Mouse (Mus musculus): ENCODE results near the gene Rarb. TPM values are rescaled to one million over a fixed set of nuclear protein-coding genes. Genes with fewer than 3 reads are reported as not detected.

The Rarb gene
- total RNA-seq, 2 experiments from 2014 or later, result 7.0 to 11.0 TPM

DNA sequence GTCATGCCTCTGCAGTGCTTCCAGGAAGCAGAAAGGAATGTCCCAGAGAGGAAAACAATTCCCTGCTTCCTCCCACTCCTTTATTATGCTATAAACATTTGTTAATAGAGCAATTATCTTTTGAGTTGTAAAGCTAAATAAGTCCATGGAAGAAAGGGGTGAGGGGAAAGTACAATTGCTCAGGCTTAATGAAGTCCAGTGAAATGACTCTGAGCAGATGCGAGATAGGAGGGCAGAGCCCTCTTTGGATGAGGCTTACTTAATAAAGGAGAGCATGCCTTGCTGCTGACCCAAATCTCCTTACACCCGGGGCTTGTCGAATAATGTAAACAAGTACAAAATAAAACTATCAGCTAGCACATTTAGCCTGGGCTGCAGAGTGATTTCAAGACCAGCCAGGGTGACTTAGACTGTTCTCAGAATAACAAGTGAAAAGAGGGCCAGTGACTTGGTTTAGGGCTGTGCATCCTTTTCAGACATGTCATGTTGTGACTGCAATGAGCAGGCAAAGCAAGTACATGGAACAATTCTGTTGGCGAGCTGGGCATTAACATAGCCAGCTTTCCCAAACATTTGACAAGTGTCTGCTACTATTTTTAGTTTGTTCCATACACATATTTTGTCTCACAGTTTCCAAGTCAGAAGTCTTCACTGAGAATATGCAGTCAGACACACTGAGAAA, 83.5 kb downstream of the Rarb start:
- DNase-seq, result no peak

DNA sequence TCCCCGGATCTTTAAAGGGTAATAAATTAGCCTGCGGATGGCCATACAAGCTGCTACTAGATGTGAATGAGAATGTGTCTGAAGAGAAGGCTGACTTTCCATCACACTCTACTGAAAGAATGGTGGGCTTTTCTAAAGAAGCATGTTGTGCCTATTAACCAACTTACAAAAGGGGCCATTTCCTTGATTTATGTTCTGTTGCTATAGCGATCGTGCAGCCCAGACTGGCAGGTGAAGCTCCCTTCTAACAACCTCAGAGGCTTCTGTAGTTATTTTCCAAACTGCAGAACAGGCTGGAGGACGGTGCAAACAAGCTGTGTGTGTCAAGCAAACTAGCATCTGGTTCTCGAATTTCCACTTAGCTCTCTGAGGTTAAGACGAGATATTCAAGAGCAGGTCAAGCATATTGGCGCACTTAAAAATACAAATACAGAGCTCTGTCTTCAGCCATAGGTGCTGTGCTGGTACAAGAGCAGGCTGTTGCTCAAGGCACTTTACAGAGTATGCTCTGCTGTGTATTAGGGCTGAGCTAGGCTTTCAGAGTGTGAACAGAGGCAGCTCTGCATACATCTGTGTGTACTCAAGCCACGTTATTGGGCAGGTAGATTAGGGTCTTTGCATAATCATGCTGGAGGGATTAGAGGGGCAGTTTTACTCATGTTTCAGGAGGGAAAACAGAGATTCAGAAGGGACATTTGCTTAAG, 85.2 kb downstream of the Rarb start:
- DNase-seq, result no peak

DNA sequence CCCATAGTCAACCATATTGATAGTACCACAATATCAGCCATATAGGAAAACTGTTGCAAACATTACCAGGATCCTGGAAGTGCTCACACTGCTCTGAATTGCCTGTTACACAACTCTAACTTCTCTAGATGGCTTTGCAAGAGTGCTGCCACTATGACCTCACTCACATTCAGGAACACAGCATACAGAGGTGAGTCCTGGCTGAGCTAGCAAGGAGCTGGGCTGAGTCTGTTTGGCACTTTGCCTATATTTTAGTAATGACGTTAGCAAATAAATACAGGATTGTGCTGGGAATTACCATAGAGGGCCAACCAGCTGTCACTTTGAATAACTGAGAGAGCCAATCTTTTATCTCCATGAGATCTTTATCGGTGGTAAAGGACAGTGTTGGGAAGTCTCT, 86.9 kb downstream of the Rarb start:
- no peak for DNase-seq

DNA sequence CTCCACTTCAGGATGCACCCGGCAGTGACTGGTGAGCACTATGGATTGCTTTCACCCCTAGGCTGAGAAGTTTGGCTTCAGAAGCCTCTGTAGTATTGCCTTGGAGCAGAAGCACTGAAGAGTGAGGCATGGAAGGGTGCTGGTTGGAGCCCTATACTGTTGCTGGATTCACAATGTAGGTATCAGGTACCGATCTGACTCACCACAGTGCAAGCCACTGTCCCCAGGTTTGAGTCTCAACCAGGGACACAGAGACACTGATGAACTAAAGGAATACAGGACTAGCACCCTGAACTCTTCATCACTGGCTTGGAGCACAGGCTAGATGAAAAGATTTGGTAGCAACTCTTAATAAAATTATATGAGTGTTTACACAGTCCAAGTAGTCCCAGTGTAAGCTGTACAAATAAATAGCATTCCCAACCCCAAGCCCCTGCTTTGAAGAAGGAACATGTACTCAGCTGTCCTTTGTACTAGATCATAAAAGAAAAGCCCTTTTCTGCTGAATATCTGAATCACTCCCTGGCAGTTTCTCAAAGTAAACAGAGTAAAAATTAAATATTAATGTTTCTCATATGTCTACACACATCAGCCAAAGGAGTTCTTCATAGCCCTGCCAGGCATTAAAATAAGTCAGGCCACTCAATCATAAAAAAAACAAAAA, 90.6 kb downstream of the Rarb start:
- no peak for DNase-seq

DNA sequence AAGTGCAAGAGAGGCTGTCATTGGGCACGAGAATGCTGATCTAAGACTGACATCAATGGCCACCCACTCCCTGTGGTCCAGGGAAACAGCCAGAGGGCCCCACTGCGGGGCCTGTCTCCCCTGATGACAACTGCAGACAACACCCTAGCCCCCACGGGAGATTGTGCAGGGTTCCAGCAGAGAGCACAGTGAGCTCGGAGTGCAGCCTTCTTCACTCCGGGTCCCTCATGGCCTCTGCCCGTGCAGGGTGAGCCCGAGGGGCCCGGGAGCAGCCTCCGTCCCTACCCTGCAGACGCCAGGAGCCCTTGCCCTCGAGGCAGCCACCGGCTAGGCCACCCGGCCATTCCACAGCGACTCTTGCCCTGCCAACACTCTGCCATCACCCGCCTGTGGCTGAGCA, 95.0 kb downstream of the Rarb start:
- DNase-seq, result no peak

DNA sequence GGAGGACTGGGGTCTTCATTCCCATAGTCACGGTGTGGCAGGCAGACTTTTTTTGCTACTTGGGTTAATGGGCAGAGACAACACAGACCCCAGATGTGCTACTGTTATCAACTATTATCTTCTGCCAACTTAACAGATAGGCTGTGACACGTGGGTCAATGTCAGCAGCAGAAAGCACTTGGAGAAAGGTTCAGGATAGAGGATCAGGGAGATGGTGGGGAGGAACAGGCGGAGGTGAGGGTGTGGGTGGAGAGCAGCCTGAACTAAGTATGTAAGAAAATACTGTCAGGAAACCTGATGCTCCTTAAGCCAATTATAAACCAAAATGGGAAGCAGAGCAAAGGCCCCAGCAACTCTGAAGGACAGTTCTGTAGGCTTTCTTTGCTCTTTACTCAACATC, 101.1 kb downstream of the Rarb start:
- no peak for DNase-seq

DNA sequence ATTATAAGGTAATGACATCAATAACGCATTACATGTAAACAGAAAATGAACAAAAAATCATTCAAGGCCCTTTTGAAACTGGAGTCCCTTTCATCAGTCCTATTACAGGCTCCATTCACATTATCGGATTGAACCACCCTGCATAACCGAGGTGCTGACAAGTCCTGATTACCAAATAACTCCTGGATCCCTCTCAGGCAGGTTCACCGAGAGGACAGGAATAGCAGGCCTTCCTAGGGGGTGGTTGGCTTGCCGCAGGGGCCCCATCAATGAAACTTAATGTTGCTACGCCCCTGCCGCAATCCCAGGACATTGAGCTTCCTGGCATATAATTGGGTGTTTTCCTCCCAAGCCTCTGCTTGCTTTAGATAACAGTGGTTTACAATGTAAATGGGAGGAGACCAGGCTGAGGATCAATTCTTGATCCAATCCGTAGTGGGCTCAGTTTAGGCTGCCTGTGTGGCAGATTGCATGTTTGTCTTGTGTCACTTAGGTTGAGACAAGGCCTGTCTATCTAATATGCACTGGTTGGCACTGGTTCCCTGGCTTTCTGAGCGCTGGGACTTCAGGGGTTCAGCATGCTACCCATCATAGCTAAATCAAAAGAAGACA, 104.5 kb downstream of the Rarb start:
- no peak for DNase-seq

DNA sequence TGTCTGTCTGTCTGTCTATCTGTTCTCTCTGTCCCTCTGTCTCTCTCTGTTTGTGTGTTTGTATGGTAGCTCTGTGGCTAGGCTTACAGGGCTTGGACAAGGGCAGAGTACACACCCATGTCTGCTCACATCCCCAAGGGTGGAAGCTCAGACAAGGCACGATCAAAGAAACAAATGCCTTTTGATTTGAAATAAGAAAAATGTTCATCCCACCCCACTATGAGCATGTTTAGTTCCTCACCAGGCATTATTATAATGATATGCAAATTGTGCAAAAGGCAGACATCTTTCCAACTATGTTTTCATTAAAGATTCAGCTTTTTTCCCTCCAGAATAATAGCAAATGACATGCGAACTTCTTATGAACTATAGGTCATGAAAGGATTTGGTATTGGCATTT, 105.2 kb downstream of the Rarb start:
- no peak for DNase-seq

DNA sequence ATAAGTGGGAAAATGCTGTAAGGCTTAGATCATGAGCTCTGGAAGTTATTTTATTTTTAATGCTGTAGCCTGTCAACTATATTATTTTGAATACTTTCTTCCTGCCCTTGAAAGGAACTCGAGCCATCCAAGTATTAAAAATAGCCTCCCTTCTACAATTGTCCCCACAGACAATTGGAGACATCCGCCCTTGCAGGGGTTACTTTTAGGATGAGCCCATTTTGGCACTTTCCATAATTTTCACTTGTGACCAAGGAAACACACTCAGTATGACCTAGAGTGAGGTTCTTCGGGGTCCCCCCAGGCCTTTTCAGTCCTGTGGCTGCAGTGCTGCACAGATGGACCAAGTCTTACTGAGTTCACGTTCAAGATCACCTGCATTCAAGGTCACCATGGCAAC, 119.7 kb downstream of the Rarb start:
- no peak for DNase-seq

DNA sequence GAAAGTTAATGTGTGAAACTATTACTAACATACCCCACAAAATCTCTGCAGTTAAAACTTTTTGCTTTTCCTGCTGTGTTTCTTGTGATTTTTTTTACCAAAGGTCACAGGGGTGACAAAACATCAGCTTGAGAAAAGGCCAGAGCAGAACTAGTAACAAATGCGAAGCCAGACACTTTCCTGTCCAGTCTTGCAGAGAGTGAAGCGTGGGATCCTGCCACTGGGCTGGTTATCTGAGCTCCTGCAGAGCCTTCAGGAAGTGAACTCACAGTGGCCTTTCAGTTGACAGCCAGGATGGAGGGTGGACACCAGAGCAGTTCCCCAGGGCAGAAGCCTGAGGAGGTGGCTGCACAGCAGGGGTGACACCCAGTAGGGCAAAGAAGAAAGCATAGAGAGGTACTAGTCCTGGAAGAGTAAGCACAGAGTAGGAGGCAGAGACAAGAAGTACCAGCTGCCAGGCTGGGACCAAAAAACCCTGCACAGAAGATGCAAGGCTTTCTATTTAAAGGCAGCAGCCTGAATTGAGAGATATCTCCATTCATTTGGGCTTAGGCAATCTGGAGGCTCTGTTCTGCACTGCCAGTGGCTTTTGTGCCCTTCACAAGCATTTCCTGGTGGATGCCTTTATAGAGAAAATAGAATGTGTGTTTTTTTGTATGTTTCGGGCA, 123.4 kb downstream of the Rarb start:
- DNase-seq, result no peak

DNA sequence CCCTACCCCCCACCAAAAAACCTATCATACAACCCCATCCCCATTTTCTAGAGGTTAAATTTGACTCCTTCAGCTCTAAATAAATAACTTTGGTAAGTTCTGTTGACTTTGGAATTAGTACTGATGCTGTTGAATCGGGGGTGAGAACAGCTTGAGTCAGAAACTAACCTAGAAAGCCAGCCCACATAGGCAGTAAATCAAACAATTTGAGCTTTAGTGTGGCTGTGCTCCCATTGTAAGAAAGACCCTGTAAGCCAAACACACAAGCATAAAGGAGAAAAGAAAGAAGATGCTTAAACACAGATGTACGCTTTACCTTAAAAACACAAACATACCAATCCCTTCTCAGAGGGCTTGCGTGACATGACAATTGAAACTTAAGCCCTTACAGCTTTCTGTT, 140.6 kb downstream of the Rarb start:
- no peak for DNase-seq

DNA sequence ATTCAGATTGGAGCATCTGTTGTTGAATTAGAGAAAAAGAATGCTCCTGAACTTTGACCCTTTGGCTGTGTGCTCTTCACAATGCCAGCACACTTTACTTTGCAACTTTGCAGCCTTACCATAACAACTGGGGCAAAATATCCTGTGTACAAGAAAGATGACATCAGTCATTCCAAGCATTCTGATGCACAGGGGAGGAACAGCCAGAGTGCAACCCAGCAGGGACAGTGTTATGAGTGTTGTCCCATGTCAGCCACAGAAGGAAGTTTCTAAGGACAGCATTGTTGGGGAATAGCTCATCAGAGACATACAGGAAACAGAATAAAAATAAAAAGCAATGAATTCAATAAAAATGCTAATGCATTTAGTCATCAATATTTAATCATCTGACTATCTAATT, 141.9 kb downstream of the Rarb start:
- DNase-seq, result no peak

DNA sequence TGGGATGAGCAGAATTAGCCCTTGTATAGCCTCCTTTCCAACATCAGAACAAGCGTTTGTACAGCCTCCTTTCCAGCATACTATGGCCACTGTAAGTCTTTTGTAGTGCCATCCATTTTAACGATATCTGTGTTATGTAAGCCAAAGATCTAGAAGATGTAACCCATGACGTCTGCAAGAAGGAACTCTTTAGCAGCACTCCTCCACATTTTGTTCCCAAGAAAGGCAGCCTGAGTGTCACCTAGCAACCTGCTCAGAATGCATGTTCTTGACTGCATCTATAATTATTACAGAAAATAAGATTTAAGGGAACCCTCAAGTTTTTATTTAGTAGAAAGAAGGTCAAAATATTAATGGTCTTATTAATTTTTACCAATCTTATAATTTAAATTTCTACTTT, 148.4 kb downstream of the Rarb start:
- DNase-seq, result no peak

DNA sequence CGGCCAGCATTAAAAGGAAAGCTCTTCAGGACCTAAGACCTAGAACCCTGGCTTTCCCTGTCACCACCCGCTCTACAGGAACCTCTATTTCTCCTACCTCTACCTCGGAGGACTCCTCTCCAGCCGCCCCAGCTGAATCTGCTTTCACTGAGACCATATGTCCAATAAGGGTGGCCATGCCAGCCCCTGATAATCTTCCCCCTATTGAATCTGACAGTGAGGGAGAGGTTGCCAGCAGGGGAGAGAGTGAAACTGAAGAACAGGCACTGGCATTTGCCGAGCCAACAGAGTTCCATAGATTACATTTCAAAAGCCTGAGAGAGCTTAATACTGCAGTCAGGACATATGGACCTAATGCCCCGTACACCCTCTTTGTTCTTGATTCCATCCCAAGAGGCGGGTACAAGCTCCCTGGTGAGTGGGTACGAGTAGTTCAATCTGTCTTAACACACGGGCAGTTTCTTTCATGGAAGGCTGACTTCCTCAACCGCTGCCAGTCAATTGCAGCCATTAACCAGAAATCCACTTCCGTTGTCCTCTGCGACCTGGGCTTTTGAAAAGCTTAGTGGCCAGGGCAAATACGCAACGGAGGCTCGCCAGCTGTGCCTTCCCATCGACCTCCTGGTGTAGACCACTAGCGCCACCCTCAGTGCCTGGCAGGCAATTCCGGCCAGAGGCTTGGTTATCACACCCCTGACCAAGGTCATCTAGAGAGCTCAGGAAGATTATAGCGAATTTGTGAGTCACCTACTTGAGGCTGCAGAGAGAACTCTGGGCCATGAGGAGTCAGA, 179.6 kb downstream of the Rarb start:
- DNase-seq, result peak; percentile 9

DNA sequence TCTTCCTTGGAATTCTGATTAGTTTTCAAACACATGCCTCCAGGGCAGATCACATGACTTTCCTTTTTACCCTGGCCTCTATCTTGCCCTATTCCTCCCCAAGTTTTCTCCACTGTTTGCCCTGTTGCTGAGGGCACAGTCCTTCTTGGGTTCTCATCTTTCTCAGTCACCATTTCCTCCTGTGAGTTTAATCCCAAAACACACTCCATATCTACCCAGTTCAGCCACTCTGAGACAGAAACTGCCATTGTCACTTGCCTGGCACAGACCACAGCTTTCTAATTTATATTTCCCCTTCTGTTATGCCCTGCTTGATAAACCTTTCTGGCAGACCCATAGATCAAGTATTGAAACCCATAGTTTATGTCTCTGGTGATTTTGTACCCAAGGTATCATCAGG, 205.0 kb downstream of the Rarb start:
- no peak for DNase-seq

DNA sequence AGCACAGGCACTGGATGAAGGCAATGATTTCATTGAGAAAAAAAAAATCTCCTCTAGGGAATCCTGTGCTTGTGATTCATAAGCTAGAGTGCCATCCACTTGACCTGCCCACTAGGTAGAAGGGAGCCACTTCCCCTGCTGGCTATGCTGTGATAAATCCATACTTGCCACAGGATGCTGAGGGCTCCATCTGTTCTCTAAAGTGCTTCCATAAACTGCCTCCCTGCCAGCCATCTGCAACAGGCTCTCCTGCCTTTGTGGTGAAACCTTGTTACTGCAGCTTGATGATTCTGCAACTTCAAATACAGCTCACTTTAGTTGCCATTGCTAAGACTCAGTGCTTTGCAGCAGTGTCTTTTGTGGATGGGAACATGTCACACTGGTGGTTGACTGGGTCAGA, 213.5 kb downstream of the Rarb start:
- DNase-seq, result no peak

DNA sequence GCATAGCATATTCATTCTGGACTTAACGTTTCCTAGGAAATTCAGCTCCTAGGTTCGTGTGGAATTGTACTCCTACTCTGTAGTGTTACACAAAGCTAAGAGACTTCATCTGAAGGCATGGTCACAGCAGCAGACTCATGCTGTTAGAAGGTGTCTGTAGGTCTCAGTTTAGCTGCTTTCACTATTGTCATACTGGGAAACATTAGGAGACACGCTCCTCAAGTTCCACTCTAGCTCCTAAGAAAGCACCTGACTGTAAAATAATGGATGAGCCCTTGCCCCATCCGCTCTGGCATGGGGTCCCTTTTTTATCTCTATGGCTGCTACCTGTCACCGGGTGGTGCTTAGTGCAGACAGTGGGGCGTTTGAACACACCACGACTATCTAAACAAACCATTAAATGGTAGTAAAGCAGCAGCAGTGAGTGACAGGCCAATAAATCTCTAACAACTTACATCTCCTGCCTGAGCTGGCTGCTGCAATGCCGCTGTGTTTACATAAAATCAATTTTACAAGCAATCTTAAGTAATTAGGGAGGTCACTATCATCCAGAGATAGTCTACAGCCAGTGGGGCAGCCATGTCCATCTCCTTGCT, 214.4 kb downstream of the Rarb start:
- no peak for DNase-seq

DNA sequence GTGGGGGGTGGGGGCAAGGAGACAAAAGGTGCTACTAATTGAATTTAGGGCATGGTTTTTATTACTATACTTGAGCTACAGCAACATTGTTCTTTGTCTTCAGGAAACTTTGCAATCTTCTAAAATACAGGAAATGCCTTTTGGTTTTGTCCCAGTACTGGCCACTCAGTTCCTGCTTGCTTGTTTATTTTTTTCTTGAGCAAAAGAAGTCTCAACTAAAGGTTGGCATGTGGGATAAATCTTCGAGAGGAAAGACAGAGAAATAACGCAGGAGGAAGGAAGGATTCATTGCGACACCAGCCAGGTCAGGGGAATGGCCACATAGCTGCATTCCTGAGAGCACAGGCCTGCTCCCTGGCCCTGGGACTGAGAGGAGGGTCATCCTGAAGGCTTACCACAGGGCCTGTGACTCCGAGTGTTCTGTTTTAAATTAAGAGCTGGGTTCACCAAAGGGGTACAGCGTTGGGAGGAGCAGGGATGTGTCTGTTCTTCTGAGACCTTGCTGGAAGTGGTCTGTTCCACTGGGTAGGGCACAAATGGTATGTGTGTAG, 215.8 kb downstream of the Rarb start:
- DNase-seq, result no peak

DNA sequence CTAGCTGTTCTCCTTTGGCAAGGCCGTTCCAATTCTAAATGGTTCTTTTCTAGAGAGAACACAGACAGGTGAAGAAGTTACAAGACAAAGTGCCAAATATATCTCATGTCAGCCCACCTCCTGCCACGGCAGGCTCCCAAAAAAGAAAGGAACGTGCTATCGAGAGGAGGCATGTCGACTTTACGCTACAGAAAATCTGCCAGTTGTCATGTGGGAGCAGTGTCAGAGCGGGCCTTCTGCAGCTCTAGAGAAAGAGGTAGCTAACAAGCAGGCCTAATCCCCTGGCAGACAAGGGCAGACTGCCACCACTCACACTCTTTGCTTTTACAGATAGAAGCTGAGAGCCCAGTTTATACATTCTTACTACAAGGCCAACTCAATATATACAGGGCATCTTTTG, 219.7 kb downstream of the Rarb start:
- DNase-seq, result no peak

DNA sequence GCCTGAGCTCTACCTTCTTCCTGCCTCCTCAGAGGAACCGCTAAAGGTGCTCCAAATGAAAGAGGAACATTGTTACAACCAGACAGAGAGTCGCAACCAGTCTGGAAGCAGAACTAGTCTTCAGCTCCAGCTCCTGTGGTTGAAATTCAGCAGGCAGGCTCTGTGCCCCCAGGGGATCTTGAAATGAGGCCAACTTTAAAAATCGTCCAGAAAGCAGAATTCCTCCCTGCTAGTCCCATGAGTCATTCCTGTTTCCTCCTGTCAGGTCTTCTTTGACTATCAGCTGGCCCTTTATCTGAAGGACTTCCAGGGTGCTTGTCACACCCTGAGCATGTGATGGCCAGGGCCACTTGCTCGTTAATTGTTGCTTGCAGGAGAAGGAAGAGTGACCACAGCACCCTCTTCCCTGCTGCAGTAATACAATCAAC, 220.9 kb downstream of the Rarb start:
- DNase-seq, result no peak

DNA sequence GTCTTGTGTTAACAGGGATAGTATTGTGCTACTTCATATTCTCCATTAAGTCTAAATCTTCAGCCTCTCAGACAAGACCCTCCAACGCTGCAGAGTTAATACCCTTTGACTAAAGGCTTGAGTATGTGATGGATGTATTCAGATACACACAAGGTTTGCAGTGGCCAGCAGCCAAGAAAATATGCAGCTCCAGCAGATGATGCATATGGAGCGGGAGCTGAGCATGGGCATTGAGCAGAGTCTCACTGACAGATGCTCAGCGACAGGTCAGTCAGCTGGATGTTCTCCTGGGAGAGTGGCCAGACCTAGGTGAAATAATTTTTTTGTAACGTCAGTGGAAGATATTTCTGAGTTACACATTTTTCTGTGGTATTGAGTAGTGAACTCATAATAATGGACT, 229.8 kb downstream of the Rarb start:
- DNase-seq, result no peak

Data from gastrocnemius, postnatal 10 days (tissue).